Mouse (Mus musculus) midbrain, embryonic 11.5 days (tissue): ENCODE results near the gene Elp4. TPM values are rescaled to one million over a fixed set of nuclear protein-coding genes. Genes with fewer than 3 reads are reported as not detected.
A peak's percentile ranks its signal among the peaks of the same experiment; 100 is the strongest.

Source experiments
- ATAC-seq: fragments of 200-750 bp; cut with Nextera tagmentation; 2 replicates; pipeline ENCODE4 v1.8.0; 2017; ENCODE audit warnings: moderate TSS enrichment, moderate library complexity; ENCODE audit not compliant: low FRiP score
- DNase-seq: peaks from one replicate; pipeline ENCODE4 v3.0.0; 2015; ENCODE audit warnings: low spot score; ENCODE audit errors: missing footprints
- H3K27ac ChIP-seq: fragments of 300-500 bp; sonication (generic); 2 replicates; pipeline ENCODE4 v1.5.1; 2014; ENCODE audit warnings: low read depth, low read length
- H3K27me3 ChIP-seq: fragments of 300-500 bp; sonication (generic); 2 replicates; pipeline ENCODE4 v1.6.1; 2014; ENCODE audit warnings: mild to moderate bottlenecking, low read length, moderate library complexity, mixed read lengths; ENCODE audit not compliant: control insufficient read depth, insufficient read depth
- H3K36me3 ChIP-seq: fragments of 300-500 bp; sonication (generic); 2 replicates; pipeline ENCODE4 v1.6.1; 2014; ENCODE audit warnings: mild to moderate bottlenecking, low read length, moderate library complexity, mixed read lengths; ENCODE audit not compliant: control insufficient read depth, insufficient read depth
- H3K4me1 ChIP-seq: fragments of 300-500 bp; sonication (generic); 2 replicates; pipeline ENCODE4 v1.6.1; 2014; ENCODE audit warnings: low read length; ENCODE audit not compliant: control insufficient read depth, insufficient read depth
- H3K4me2 ChIP-seq: fragments of 300-500 bp; sonication (generic); 2 replicates; pipeline ENCODE4 v1.6.1; 2014; ENCODE audit warnings: mild to moderate bottlenecking, moderate library complexity
- H3K4me3 ChIP-seq: fragments of 300-500 bp; sonication (generic); 2 replicates; pipeline ENCODE4 v1.5.1; 2014; ENCODE audit warnings: low read depth, low read length
- H3K9ac ChIP-seq: fragments of 300-500 bp; sonication (generic); 2 replicates; pipeline ENCODE4 v1.6.1; 2014; ENCODE audit warnings: low read length
- H3K9me3 ChIP-seq: fragments of 300-500 bp; sonication (generic); 2 replicates; pipeline ENCODE4 v1.6.1; 2016; ENCODE audit warnings: low read length; ENCODE audit not compliant: control insufficient read depth
- WGBS: fragments of 180-500 bp; shearing (Covaris S2); extraction: QIAGEN DNeasy Blood & Tissue Kit; methylation state at CpG from one replicate; pipeline ENCODE4 v1.1.7; 2014; 5-methylcytosine and 5-hydroxymethylcytosine counted together
- polyA plus RNA-seq: library from polyadenylated mRNA; unstranded; fragments of >200 nt; fragmentation: Nextera tagmentation; extraction: Ambion mirVana; gene quantifications from 2 replicates; pipeline ENCODE4 v1.2.1, GENCODE M21; 2014

The Elp4 gene
- polyA plus RNA-seq, 1 experiment from 2014 or later, result 59.6 TPM

GRCm38 (mm10) chr2:105669371-105669861, 234.9 kb downstream of the Elp4 start:
- H3K27me3 ChIP-seq, result peaks cover 99% of the 10 kb centered on the region
- DNase-seq, result peak; percentile 97
- peak overlapping the region; percentile 40 for H3K4me3 ChIP-seq
- ATAC-seq, result no peak
- peak overlapping the region; percentile 56 for H3K9ac ChIP-seq
- no peaks in the 10 kb centered on the region for H3K36me3 ChIP-seq
- H3K27ac ChIP-seq, result no peak overlapping the region
- H3K9me3 ChIP-seq, result no peaks in the 10 kb centered on the region
- peaks cover 8% of the 10 kb centered on the region for H3K4me1 ChIP-seq
- under 1% methylated on average over 35 of the region's 35 CpGs for WGBS
- H3K4me2 ChIP-seq, result peak overlapping the region; percentile 61

- H3K9me3 ChIP-seq, result no peaks in the 10 kb centered on the region
- peak; percentile 95 for DNase-seq
- H3K27me3 ChIP-seq, result peaks cover 99% of the 10 kb centered on the region
- peak within 1 kb of the TSS; percentile 40 for H3K4me3 ChIP-seq
- peak within 1 kb of the TSS; percentile 56 for H3K9ac ChIP-seq
- ATAC-seq, result peak; percentile 57
- no peak within 1 kb of the TSS for H3K27ac ChIP-seq
- peaks cover 8% of the 10 kb centered on the region for H3K4me1 ChIP-seq
- H3K36me3 ChIP-seq, result no peaks in the 10 kb centered on the region
- under 1% methylated on average over 44 of the region's 44 CpGs for WGBS
- peak within 1 kb of the TSS; percentile 61 for H3K4me2 ChIP-seq
These were observed 235.8 kb downstream of the Elp4 start, which contains the start of gene Pax6 for GRCm38 (mm10) chr2:105668271-105669270. Gene Pax6 (plus strand): TSS chr2:105668900.

- 0% methylated on average over 10 of the region's 11 CpGs for WGBS
- Histone ChIP-seq H3K4me1 (peaks cover 8% of the 10 kb centered on the region), H3K9ac (no peak overlapping the region), H3K27me3 (peaks cover 99% of the 10 kb centered on the region), H3K9me3 (no peaks in the 10 kb centered on the region), H3K36me3 (no peaks in the 10 kb centered on the region), H3K4me2 (no peak overlapping the region), H3K4me3 (no peak overlapping the region), H3K27ac (no peak overlapping the region)
- DNase-seq, result peak; percentile 95
- ATAC-seq, result no peak
These were observed 236.8 kb downstream of the Elp4 start for GRCm38 (mm10) chr2:105667626-105667950.

GRCm38 (mm10) chr2:105666763-105667625, 237.4 kb downstream of the Elp4 start:
- H3K27me3 ChIP-seq, result peaks cover 99% of the 10 kb centered on the region
- DNase-seq, result peak; percentile 95
- under 1% methylated on average over 41 of the region's 41 CpGs for WGBS
- H3K36me3 ChIP-seq, result no peaks in the 10 kb centered on the region
- peak overlapping the region; percentile 10; the same call in 1 of the 2 replicates for H3K4me2 ChIP-seq
- no peak for ATAC-seq
- H3K9ac ChIP-seq, result no peak overlapping the region
- H3K9me3 ChIP-seq, result no peaks in the 10 kb centered on the region
- H3K27ac ChIP-seq, result no peak overlapping the region
- H3K4me1 ChIP-seq, result peaks cover 8% of the 10 kb centered on the region
- no peak overlapping the region for H3K4me3 ChIP-seq

GRCm38 (mm10) chr2:105666331-105666730, 238.0 kb downstream of the Elp4 start:
- peaks cover 8% of the 10 kb centered on the region for H3K4me1 ChIP-seq
- WGBS, result 2% methylated on average over 6 of the region's 6 CpGs
- ATAC-seq (no peak), DNase-seq (peak; percentile 90)
- peaks cover 99% of the 10 kb centered on the region for H3K27me3 ChIP-seq
- H3K36me3 ChIP-seq, result no peaks in the 10 kb centered on the region
- H3K9me3 ChIP-seq, result no peaks in the 10 kb centered on the region
- H3K27ac ChIP-seq, result no peak overlapping the region
- H3K4me2 ChIP-seq, result no peak overlapping the region
- H3K9ac ChIP-seq, result no peak overlapping the region
- no peak overlapping the region for H3K4me3 ChIP-seq

GRCm38 (mm10) chr2:105665491-105666250, 238.7 kb downstream of the Elp4 start:
- Histone ChIP-seq H3K27ac (no peak overlapping the region), H3K9ac (no peak overlapping the region), H3K4me1 (peaks cover 12% of the 10 kb centered on the region), H3K4me2 (no peak overlapping the region), H3K27me3 (peaks cover 98% of the 10 kb centered on the region), H3K9me3 (no peaks in the 10 kb centered on the region), H3K4me3 (no peak overlapping the region), H3K36me3 (no peaks in the 10 kb centered on the region)
- DNase-seq (peak; percentile 91), ATAC-seq (no peak)
- 13% methylated on average over 5 of the region's 5 CpGs for WGBS

GRCm38 (mm10) chr2:105664996-105665395, 239.4 kb downstream of the Elp4 start:
- Histone ChIP-seq H3K4me1 (peaks cover 15% of the 10 kb centered on the region), H3K4me2 (no peak overlapping the region), H3K9me3 (no peaks in the 10 kb centered on the region), H3K9ac (no peak overlapping the region), H3K27me3 (peaks cover 98% of the 10 kb centered on the region), H3K27ac (no peak overlapping the region), H3K4me3 (no peak overlapping the region), H3K36me3 (no peaks in the 10 kb centered on the region)
- ATAC-seq (no peak), DNase-seq (no peak)
- WGBS, result 4% methylated on average over 5 of the region's 5 CpGs

- no peak overlapping the region for H3K27ac ChIP-seq
- 2% methylated on average over 10 of the region's 10 CpGs for WGBS
- no peak overlapping the region for H3K9ac ChIP-seq
- no peak overlapping the region for H3K4me3 ChIP-seq
- H3K9me3 ChIP-seq, result no peaks in the 10 kb centered on the region
- ATAC-seq (no peak), DNase-seq (peak; percentile 93)
- peaks cover 98% of the 10 kb centered on the region for H3K27me3 ChIP-seq
- H3K4me1 ChIP-seq, result peaks cover 10% of the 10 kb centered on the region
- H3K36me3 ChIP-seq, result no peaks in the 10 kb centered on the region
- no peak overlapping the region for H3K4me2 ChIP-seq
These were observed 241.3 kb downstream of the Elp4 start for GRCm38 (mm10) chr2:105663101-105663511.
